Mouse (Mus musculus): ENCODE data around the gene Pigs.

DNA sequence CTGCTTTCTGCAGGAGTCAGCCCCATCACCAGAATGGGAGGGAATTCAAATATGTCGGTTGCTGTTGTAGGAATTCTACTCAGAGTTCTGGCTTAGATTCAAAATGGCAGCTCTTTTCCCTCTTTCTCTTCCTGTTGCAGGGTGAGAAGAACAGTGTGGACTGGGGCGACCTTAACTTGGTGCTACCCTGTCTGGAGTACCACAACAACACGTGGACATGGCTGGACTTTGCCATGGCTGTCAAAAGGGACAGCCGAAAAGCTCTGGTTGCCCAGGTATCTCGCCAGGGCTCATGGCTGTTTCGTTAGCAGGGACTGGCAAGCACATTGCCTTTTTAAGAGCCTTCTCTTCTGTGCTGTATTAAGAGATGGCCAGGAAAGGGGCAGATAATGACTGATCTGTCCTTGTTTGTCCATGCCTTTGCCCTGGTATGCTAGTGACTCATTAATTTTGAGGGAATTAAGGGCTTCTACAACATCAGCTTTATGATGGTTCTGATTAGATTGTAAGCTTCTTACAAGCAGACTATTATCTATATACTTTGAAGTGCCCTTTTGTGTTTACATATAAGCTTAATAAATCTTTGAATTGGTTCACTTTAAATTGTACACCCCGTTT is 39.0 kb upstream of the Pigs start:
- TF ChIP-seq CTCF (conservative IDR thresholded peaks at IDR 0.05; ENCODE audit: insufficient read depth, insufficient read length, low read depth, low read length) = no peak
- TF ChIP-seq POLR2A (IDR thresholded peaks at IDR 0.05; ENCODE audit: low read depth, low read length) = no peak
